Mouse (Mus musculus) urinary bladder, adult 18-20 months (tissue): ENCODE measurements around the gene Nrn1.

Experiments
- DNase-seq, 2 experiments: peaks; one replicate each; pipeline ENCODE4 v3.0.0; 2022; ENCODE audit warnings: low spot score in 2 of 2, mixed read lengths in 2 of 2

Nrn1 gene

DNA sequence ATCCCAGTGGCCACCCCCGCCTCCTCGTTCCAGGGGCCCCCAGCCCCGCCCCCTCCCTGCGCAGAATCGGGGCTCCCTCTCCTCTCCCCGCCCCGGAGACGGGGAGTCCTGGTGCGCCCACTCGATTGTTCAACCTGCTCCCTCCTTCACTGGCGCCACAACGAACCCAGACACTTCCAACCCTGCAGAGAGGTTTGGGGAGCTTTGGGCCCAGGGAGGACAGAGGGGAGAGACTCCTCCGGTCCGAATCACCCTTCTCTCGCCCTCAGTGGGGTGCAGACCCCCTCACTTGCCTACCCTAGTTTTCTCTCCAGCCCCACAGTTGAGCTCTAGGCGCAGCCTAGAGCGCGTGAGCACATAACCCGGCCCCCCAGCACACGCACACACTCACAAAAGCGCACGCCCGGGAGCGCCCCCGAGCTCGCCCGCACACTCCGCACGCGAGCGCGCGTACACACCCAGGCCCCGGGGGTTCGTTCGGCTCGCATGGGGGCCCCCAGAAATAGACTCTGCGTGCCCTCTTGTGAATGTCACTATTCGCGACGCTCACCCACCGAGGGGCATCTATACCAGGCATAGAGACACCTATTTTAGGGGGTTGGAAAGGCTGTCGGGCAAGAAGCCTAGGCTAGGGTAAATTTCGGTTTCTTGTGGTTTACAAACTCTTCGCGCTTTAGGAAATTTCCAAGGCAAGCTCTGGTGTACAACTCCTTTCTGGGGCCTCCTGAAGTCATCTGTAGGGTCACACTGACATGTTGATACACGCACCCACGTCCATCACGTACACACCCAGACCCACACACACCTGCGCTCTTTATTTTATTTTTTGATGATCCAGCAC, at the start of gene Nrn1:
Gene Nrn1, minus strand, starts transcription at position 401 of the 841 bp plus-strand sequence.
- peak in 1 of 2 experiments; percentile 37 for DNase-seq

GRCm38 (mm10) chr13:36779626-36780025, 44.7 kb upstream of the Nrn1 start:
- DNase-seq, result no peak

GRCm38 (mm10) chr13:36766801-36767200, 31.9 kb upstream of the Nrn1 start:
- DNase-seq, result no peak

DNA sequence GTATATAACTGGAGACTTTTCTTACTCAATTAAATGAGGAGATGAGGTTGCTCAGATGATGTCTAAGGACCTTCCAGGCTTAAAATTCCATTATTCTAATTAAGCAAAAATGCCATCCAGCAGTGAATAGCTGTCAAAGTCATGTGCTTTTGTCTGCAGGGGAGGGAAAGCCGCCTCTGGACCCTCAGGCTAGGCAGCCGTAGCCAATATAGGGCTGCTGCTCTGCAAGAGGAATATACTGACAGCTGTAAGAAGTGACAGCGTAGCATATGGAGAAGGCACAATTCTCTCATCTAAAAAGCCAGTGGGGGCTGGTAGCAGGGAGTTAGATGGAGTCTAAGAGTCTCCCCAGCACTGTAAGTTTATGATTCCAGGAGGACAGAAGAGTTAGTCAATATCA, 16.9 kb upstream of the Nrn1 start:
- no peak for DNase-seq

GRCm38 (mm10) chr13:36750056-36750455, 15.1 kb upstream of the Nrn1 start:
- no peak for DNase-seq

DNA sequence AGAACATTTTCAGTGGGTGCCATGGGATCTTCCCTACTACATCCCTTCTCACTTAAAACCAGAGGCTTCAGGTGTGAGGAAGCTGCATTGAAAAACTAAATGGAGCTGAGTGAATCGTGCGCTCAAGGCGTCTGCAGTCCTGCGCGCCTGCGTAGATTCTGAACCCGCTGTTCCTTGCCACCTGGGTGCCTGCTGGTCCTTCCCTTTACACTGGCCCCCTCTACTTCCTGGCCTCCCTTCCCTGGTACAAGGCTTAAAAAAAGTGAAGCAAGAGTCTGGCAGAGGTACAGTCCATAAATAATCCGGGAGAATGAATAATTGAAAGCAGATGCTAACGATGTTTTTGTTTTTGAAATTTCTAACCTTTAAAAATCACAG, 1.7 kb upstream of the Nrn1 start:
- DNase-seq, result no peak

- peak in 1 of 2 experiments; percentile 30 for DNase-seq
These were observed 1.1 kb upstream of the Nrn1 start for GRCm38 (mm10) chr13:36735901-36736618.

DNA sequence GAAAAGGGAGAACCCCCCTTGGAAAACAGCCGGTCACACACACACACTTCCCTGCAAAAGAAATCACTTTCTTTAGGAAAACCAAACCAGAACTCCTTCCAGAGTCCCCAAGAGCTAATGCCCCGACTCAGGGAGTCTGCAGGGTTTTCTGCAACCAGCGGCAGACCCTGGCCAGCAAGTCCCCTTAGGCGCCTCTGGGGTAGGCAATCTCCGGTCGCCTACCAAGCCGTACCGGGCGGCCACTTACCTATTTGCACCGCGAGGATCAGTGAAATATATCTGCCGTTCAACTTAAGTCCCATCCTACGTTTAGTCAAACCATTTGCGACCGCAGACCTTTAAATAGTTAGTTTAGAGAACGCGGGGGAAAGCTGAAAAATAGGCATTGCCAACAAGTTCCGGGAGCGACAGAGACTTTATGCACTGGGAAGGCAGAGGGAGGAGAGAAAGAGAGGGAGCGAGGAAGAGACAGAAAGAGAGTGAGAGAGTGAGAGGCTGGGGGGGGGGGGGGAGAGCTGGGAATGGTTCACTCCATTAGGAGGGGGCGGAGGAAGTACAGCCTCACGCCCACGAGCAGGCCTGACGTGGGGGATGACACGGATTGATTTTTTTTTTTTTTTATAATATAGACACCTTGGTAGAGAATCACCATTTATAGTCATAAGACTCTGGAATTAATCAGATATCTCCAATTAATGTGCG, 791 bp downstream of the Nrn1 start:
- DNase-seq, result peak in 1 of 2 experiments; percentile 39

- DNase-seq, result no peak
These were observed 1.4 kb downstream of the Nrn1 start for GRCm38 (mm10) chr13:36733566-36733965.

DNA sequence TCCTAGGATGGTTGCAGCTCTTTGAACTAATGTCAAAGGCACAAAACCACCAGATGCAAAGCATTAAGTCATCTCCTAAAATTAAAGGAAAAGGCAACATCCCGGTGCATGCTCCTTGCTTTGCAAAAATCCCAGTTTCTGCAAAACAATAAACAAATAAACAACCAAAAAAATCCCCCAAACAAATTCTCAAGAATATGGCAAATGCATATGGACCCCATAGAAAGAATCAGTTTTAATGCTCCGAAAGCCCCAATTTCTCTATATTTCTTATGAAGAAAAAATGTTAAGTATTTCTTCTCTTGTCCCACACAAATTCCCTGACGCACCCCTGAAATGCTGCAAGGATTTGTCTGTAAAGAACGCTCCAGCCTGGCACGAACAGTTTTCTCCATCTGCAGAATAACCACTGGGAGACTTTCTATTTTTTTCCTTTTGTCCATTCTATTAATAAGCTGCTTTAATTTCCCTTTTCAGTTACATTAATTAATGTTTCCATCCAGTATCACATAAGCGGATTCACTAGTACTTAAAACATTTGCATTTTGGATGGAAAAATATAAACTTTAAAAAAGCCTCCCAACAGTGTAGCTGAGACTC, 1.9 kb downstream of the Nrn1 start:
- DNase-seq, result no peak

- peak in 1 of 2 experiments; percentile 30 for DNase-seq
These were observed 2.9 kb downstream of the Nrn1 start for GRCm38 (mm10) chr13:36731931-36732461.

DNA sequence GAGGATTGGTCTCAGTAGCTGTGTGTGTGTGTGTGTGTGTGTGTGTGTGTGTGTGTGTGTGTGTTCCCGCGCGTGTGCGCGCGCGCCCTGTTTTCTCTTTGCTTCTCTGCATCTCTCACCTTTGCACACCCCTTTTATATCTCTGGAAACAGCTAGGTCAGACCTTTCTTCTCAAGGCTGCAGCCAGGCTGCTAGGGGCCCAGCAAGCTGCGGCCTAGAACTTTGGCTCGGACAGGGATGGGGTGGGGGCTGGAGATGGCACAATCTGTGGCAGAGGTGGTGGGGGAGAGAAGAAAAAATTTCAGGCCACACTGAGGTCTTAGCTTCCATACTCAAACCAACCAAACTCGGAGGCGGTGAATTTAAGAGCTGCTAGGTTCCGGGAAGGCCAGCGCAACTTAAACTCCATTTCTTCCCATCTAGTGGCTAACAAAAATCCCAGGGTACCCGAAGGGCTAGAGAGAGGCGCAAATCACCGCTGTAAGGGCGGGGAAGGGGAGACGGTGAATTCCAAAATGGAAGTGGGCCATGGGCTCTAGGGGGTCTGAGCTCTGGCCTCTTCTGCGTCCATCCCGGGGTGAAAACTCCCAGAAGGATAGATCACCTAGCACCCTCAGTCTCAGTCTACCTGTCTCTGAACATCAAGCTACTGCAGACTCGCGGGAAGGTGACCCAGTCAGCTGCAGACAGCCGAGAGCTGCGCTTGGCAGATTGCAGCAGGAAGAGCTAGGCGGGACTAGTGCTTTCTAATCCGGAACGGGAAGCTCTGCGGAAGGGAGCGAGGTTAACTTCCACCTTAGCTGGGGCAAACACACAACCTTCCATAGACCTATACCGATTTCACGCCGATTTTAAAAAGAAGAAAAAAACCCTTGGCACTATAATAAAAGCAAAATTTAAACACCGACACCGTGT, 3.7 kb downstream of the Nrn1 start:
- peak in 1 of 2 experiments; percentile 36 for DNase-seq

DNA sequence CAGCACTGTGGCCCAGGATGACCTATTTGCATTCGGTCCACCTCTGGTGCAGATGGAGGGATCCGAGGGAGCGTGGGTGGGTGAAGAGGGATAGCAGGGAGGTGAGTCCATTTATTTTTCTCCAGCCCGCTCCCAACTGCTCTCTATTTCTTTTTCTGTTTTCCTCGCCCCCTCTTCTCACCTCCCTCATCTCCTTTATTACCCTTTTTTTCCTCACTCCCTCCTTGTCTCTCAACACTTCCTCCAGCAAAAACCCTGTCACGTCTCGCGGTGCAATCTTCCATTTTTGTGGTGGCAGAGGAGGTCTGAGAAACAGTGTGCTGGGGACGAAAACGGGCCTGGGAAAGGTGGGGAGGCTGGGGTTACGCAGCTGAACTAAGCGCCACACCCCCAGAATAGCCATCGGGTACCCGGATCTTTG, 4.6 kb downstream of the Nrn1 start:
- DNase-seq, result no peak

GRCm38 (mm10) chr13:36729731-36730340, 5.1 kb downstream of the Nrn1 start:
- no peak for DNase-seq

GRCm38 (mm10) chr13:36728509-36728908, 6.4 kb downstream of the Nrn1 start:
- DNase-seq, result no peak

DNA sequence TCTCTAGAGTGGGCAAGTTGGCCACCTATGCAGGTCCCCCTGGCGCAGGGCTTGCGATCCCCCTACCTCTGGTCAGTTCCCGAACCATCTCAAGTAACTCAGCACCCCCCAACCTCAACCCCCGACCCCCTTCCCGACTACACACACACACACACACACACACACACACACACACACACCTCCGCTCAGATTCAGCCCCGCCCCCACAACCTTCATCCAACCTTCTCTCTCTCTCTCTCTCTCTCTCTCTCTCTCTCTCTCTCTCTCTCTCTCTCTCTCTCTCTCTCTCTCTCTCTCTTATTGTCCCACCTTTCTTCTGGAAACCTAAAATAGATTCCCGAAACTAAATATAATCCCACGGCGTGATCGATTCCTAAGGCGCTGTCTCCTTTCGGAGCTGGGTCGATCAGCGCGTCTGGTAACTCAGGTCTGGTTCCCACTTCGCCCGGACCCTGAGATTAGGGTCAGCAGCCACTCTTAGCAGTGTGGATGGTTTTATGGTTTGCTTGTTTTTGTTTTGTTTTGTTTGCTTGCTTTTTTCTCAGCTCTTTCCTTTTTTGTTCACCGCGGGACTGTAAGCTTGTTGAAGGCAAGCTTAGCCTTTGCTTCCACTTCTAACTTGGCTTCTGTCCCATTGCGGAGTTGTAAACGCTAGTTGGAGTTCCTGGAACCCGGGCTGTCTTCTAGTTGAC, 7.0 kb downstream of the Nrn1 start:
- DNase-seq, result no peak

GRCm38 (mm10) chr13:36726951-36727778, 7.8 kb downstream of the Nrn1 start:
- DNase-seq, result no peak

GRCm38 (mm10) chr13:36726551-36726950, 8.4 kb downstream of the Nrn1 start:
- no peak for DNase-seq

DNA sequence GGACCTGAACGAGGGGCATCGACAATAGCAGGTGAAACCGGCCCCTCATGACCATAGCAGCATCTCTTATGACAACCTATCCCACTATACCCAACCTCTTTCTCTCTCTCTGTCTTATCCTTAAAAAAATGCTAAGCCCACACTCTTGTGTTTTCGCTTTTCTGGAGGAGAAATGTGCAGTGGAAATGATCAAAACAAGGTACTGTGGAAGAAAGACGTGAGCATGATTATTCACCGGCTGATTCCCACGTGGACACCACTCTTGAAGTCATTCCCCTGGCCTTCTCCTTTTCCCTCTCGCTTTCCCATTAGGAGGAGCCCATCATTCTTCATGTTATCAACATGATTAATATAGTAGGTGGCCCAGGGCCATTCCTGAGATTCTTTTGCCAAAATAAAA, 9.1 kb downstream of the Nrn1 start:
- DNase-seq, result no peak
